Mouse (Mus musculus): ENCODE measurements around the gene Gm49393. TPM values are rescaled to one million over a fixed set of nuclear protein-coding genes. Genes with fewer than 3 reads are reported as not detected.
"Not testable (repeated sequence)": the region's sequence is repeated elsewhere in the genome, so short reads cannot be mapped to it uniquely, and the experiment has no call there.

The Gm49393 gene
- 0.32 TPM in 1 of 2 replicates, not detected in the other for polyA plus RNA-seq (2016; fragmentation: Nextera tagmentation; extraction: Ambion mirVana)

DNA sequence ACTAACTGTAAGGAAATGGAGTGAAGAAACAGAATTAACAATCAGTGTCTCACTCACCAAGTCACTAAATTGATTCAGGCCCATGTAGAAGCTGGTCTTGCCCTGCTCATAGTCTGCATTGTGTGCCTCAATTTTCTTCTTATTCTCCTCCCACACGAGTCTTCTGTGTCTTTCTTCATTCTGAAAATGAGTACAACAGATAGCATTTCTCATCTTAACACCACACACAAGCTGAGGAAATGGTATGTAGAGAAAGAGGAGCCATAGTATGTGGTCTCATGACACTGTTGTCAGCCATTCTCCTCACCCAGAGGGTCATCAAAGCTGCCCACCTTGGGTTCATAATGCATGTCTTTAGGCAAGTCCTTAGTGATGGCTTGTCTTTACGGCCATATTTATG is at the start of gene Gm49393:
Gm49393 (minus strand) TSS at position 101 of the 400 bp plus-strand sequence.
- not testable (repeated sequence) for H3K4me3 ChIP-seq; H3K27me3 ChIP-seq (replicated peaks); H3K4me2 ChIP-seq; H3K36me3 ChIP-seq; H3K9ac ChIP-seq; H3K4me1 ChIP-seq; ATAC-seq; H3K9me3 ChIP-seq (replicated peaks); H3K27ac ChIP-seq
- 68% methylated on average over 2 of the region's 2 CpGs for WGBS (ENCODE audit: insufficient replicate concordance)

GRCm38 (mm10) chr13:60972319-60972718 is 36.9 kb upstream of the Gm49393 start:
- not testable (repeated sequence) for ATAC-seq; H3K4me1 ChIP-seq; H3K36me3 ChIP-seq; H3K27me3 ChIP-seq (replicated peaks); H3K9ac ChIP-seq; H3K4me3 ChIP-seq; H3K9me3 ChIP-seq (replicated peaks); H3K27ac ChIP-seq; H3K4me2 ChIP-seq
- 63% methylated on average over 4 of the region's 4 CpGs for WGBS (ENCODE audit: insufficient replicate concordance)

DNA sequence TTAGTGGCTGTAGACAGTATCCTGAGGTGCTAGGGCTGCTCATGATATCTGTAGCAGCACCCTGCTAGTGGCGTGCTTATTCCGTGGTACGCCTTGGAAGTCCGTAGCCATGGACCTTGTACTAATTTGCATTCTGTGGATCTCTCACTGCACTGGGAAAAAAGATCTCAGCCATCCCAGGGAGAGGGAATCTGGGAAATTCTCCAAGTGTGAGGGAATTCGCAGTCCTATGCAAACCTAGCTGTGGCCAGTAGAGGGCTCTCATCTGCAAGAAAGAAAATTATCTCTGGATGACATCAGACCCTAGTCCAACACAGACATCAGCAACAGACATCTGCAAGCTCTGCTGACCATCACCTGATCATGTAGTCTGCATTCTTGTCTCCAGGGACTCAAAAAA is 28.6 kb upstream of the Gm49393 start:
- H3K9me3 ChIP-seq (replicated peaks); H3K36me3 ChIP-seq; H3K4me2 ChIP-seq; H3K27me3 ChIP-seq (replicated peaks); H3K27ac ChIP-seq; H3K4me3 ChIP-seq; H3K4me1 ChIP-seq; ATAC-seq; H3K9ac ChIP-seq: not testable (repeated sequence)
- WGBS (ENCODE audit: insufficient replicate concordance), result 35% methylated on average over 5 of the region's 5 CpGs

GRCm38 (mm10) chr13:60961706-60962105 is 26.3 kb upstream of the Gm49393 start:
- Histone ChIP-seq H3K4me3 (no peak overlapping the region), H3K9me3 (replicated peaks) (no peaks in the 10 kb centered on the region), H3K4me1 (no peaks in the 10 kb centered on the region), H3K36me3 (no peaks in the 10 kb centered on the region), H3K27ac (no peak overlapping the region), H3K9ac (no peak overlapping the region), H3K4me2 (no peak overlapping the region), H3K27me3 (replicated peaks) (no peaks in the 10 kb centered on the region)
- ATAC-seq, result no peak
- 51% methylated on average over 5 of the region's 5 CpGs for WGBS (ENCODE audit: insufficient replicate concordance)

DNA sequence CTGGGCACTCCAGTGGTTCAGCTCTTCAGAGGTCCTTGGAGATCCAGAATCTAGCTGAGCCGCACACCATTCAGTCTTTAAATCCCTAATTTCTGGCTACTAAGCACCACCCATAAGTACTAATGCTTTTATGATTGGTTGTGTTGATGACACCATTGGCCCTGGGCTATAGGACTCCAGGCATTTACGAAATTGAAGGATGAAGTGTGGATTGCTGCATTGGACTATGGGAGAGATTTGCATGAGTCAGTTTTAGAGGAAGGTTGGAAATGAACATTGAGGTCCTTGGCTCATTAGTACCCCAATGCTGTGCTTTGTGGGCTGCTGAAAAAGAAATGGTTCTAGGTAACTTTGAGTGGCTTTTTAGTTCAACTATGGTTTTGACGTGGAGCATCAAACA is 6.5 kb upstream of the Gm49393 start, which contains the start of gene Tpbpa:
Tpbpa (minus strand) TSS at position 101 of the 400 bp plus-strand sequence.
- not testable (repeated sequence) for ATAC-seq; H3K4me2 ChIP-seq; H3K27ac ChIP-seq; H3K9ac ChIP-seq; H3K9me3 ChIP-seq (replicated peaks); H3K27me3 ChIP-seq (replicated peaks); H3K36me3 ChIP-seq; H3K4me1 ChIP-seq; H3K4me3 ChIP-seq
- 55% methylated on average over 3 of the region's 3 CpGs for WGBS (ENCODE audit: insufficient replicate concordance)

GRCm38 (mm10) chr13:60936500-60936901 is 1.1 kb upstream of the Gm49393 start, which contains the start of the genes Gm49391 and Ctla2a:
Gm49391 (minus strand) TSS chr13:60936571.
Ctla2a (minus strand) TSS chr13:60936625.
- Histone ChIP-seq H3K27ac (peak within 1 kb of the TSS; percentile 54; the same call in 1 of the 2 replicates), H3K9me3 (replicated peaks) (no peaks in the 10 kb centered on the region), H3K27me3 (replicated peaks) (no peaks in the 10 kb centered on the region), H3K4me3 (no peak within 1 kb of the TSS), H3K4me1 (no peaks in the 10 kb centered on the region), H3K36me3 (no peaks in the 10 kb centered on the region), H3K4me2 (no peak within 1 kb of the TSS), H3K9ac (no peak within 1 kb of the TSS)
- WGBS (ENCODE audit: insufficient replicate concordance), result 15% methylated on average over 5 of the region's 5 CpGs
- ATAC-seq, result peak; percentile 93

DNA sequence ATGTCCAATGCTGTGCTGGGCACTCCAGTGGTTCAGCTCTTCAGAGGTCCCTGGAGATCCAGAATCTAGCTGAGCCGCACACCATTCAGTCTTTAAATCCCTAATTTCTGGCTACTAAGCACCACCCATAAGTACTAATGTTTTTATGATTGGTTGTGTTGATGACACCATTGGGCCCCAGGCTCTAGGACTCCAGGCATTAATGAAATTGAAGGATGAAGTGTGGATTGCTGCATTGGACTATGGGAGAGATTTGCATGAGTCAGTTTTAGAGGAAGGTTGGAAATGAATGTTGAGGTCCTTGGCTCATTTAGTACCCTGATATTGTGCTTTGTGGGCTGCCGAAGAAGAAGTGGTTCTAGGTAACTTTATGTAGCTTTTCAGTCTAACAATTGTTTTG is 30.6 kb downstream of the Gm49393 start, which contains the start of gene Tpbpb:
Tpbpb (minus strand) TSS at position 101 of the 400 bp plus-strand sequence.
- ATAC-seq; H3K27ac ChIP-seq; H3K36me3 ChIP-seq; H3K9me3 ChIP-seq (replicated peaks); H3K27me3 ChIP-seq (replicated peaks); H3K4me3 ChIP-seq; H3K9ac ChIP-seq; H3K4me1 ChIP-seq; H3K4me2 ChIP-seq: not testable (repeated sequence)
- WGBS (ENCODE audit: insufficient replicate concordance), result 65% methylated on average over 2 of the region's 2 CpGs

DNA sequence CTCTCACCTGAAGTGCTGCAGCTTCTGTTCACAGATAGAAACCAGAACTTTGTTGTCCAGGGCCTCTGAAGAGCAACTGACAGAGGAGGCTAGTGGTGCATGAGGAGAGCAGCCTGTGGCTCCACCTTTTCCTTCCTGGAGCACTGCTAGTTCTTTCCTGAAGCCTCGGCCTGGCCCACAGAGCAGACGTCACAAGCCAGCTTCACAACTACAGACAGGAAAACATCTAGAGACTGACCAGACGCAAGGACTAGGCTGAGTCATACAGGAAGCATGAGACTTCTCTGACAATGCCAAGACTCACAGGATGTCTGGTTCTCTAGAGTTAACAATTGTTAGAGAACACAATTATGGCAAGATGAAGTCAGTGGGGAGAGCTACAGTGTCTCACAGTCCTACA is 38.1 kb downstream of the Gm49393 start, which contains the start of gene Ctla2b:
Ctla2b (minus strand) TSS at position 120 of the 400 bp plus-strand sequence.
- H3K36me3 ChIP-seq, result no peaks in the 10 kb centered on the region
- no peak within 1 kb of the TSS for H3K4me3 ChIP-seq
- WGBS (ENCODE audit: insufficient replicate concordance), result 17% methylated on average over 3 of the region's 3 CpGs
- no peaks in the 10 kb centered on the region for H3K9me3 ChIP-seq (replicated peaks)
- H3K4me2 ChIP-seq, result no peak within 1 kb of the TSS
- no peaks in the 10 kb centered on the region for H3K27me3 ChIP-seq (replicated peaks)
- ATAC-seq, result peak; percentile 85
- 0 out of 2 replicates have a peak within 1 kb of the TSS, but pooled peaks have one; percentile 20 for H3K27ac ChIP-seq
- H3K4me1 ChIP-seq, result no peaks in the 10 kb centered on the region
- H3K9ac ChIP-seq, result no peak within 1 kb of the TSS

DNA sequence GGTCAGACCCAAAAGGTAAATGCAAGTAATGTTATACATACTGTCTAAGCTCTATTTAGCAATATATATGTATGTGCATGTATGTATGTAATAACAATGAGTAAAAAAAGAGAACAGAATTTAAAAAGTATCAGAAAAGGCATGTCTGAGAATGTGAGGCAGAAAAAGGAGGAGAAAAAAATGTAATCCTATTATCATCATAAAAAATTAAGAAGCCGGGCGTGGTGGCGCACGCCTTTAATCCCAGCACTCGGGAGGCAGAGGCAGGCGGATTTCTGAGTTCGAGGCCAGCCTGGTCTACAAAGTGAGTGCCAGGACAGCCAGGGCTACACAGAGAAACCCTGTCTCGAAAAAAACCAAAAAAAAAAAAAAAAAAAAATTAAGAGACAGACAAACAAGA is 38.6 kb downstream of the Gm49393 start, which contains the start of gene Gm49392:
Gm49392 (minus strand) TSS at position 101 of the 400 bp plus-strand sequence.
- 0 out of 2 replicates have a peak within 1 kb of the TSS, but pooled peaks have one; percentile 20 for H3K27ac ChIP-seq
- H3K4me2 ChIP-seq; H3K27me3 ChIP-seq (replicated peaks); H3K4me3 ChIP-seq; H3K9ac ChIP-seq; H3K9me3 ChIP-seq (replicated peaks); H3K36me3 ChIP-seq; H3K4me1 ChIP-seq; ATAC-seq: not testable (repeated sequence)
- WGBS (ENCODE audit: insufficient replicate concordance), result 72% methylated on average over 8 of the region's 8 CpGs

- ATAC-seq, result no peak
- no peaks in the 10 kb centered on the region for H3K27me3 ChIP-seq (replicated peaks)
- H3K9ac ChIP-seq, result no peak overlapping the region
- H3K36me3 ChIP-seq, result no peaks in the 10 kb centered on the region
- no peaks in the 10 kb centered on the region for H3K4me1 ChIP-seq
- H3K9me3 ChIP-seq (replicated peaks), result no peaks in the 10 kb centered on the region
- no peak overlapping the region for H3K4me2 ChIP-seq
- no peak overlapping the region for H3K4me3 ChIP-seq
- no peak overlapping the region for H3K27ac ChIP-seq
Observed at GRCm38 (mm10) chr13:60895406-60896160, 39.8 kb downstream of the Gm49393 start.

DNA sequence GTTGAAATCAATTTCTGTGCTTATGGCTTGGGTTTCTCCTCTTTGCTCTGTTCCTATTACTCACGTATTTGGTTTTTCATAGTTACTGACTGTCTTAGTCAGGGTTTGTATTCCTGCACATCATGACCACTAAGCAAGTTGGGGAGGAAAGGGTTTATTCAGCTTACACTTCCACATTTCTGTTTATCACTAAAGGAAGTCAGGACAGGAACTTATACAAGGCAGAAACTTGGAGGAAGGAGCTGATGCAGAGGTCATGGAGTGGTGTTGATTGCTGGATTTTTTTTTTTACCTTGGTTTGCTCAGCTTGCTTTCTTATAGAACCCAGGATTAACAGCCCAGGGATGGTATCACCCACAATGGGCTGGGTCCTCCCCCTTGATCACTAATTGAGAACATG is 43.1 kb downstream of the Gm49393 start:
- WGBS (ENCODE audit: insufficient replicate concordance), result 41% methylated on average over 1 of the region's 1 CpGs
- ATAC-seq, result no peak

DNA sequence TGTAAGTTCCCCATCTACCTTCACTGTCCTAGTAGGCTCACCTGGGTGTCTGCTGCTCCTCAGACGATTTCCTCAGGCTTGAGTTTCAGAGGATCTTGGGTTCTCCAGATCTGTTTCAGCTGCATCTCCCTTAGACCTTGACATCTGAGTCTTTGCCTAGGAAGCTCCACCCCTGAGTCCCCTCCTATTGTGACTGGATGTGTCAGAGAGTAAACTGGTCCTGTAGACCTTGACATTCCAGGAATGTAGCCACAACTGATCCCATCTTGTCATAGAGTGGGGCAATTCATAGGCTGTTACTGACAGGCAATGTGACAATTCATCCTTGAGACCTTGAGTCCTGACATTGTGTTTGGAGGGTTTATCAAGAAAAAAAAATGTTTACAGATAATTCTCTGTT is 71.1 kb downstream of the Gm49393 start, which contains the start of gene 4930486L24Rik:
4930486L24Rik (minus strand) TSS at position 195 of the 400 bp plus-strand sequence.
- Histone ChIP-seq H3K9me3 (replicated peaks) (no peaks in the 10 kb centered on the region), H3K4me3 (no peak within 1 kb of the TSS), H3K27ac (no peak within 1 kb of the TSS), H3K4me1 (no peaks in the 10 kb centered on the region), H3K36me3 (no peaks in the 10 kb centered on the region), H3K27me3 (replicated peaks) (no peaks in the 10 kb centered on the region), H3K4me2 (no peak within 1 kb of the TSS), H3K9ac (no peak within 1 kb of the TSS)
- 46% methylated on average over 1 of the region's 1 CpGs for WGBS (ENCODE audit: insufficient replicate concordance)
- no peak for ATAC-seq

More for the DNA sequence above, 43.1 kb downstream of the Gm49393 start:
- Histone ChIP-seq H3K9me3 (replicated peaks) (no peaks in the 10 kb centered on the region), H3K27ac (no peak overlapping the region), H3K27me3 (replicated peaks) (no peaks in the 10 kb centered on the region), H3K4me1 (no peaks in the 10 kb centered on the region), H3K4me3 (no peak overlapping the region), H3K36me3 (no peaks in the 10 kb centered on the region), H3K4me2 (no peak overlapping the region), H3K9ac (no peak overlapping the region)
